Mouse (Mus musculus): ENCODE measurements around the gene Pparg.

Pparg gene

DNA sequence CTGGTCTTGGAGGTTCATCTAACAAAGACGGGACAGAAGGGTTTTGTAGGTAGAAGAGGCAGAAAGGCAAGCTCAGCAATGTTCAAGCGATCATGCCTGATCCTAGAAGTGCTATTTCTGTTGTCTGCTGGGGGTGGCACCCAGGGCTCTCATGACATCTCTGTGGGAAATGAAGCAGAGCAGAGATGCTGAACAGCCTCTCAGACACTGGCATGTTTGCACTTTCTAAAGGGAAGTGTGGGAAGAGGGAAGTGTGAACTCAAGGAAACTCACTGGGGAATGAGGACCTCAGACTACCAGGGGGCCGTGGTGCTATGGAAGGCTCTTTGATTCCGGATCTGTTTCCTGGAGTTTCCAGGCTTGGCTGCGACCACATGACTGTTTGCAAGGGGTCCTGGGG is 144.2 kb downstream of the Pparg start:
- DNase-seq (ENCODE audit: low spot score) = no peak

DNA sequence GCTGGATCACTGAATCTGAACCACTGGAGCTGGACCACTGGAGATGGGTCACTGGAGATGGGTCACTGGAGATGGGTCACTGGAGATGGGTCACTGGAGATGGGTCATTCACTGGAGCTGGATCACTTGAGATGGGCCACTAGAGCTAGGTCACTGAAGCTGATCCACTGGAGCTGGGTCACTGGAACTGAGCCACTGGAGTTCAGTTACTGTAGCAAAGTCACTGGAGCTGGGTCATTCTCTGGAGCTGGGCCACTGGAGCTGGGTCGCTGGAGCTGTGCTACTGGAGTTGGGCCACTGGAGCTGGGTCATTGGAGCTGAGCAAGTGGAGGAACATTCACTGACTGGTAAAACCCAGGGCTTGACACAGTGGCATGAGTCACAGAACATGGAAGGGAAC is 145.7 kb downstream of the Pparg start:
- DNase-seq (ENCODE audit: low spot score) = no peak

DNA sequence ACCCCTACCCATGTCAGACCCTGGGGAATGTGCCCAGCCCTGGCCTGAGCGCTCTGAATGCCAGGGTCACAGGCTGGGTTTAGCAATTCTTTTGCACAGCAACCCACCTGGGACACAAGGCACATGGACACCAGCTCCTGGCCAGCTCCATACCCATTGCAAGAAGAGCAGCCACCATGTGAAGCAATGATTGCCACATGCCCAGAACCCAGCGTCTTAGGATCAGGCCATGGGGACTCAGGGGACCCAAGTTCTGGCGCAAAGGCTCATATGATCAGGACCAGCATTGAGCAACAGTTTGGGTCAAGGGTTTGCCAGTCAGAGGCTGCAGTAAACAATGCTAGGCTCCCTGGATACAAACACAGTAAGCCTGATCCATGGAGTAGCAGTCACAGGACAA is 150.7 kb downstream of the Pparg start:
- DNase-seq (ENCODE audit: low spot score) = no peak

DNA sequence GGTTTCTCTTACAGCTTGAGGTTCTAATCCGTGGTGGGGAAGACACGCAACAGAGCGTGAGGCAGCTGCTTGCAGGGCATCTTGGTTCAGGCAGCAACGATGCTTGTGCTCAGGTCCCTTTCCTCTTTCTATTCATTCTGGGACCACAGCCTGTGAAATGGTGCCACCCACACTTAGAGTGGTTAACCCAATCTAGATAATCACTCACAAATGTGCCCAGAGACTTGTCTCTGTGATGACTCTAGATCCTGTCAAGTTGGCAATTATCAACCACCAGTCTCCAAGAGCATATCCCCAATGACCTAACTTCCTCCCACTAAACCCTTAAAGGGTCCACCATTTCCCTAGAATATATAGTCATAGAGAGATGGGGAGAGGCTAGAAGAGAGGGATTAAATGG is 152.5 kb downstream of the Pparg start:
- no peak for DNase-seq (ENCODE audit: low spot score)

DNA sequence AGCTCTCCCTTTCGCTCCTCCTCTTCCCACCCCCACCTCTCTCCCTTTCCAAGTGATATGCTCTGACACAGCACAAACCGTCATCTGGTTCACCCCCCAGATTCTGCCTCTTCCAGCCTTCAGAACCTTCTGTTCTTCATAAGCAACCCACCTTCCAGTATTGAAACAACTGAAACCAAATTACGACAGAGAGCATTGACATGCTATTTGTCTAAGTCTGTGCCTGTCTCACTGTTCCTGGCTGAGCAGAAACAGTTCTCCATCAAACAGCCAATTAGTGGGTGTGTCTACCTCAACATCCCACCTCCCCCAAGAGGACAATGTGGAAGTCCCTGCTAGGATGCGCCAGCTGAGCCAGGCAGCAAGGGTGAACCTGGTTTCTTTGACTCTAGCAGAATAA is 157.2 kb downstream of the Pparg start:
- no peak for DNase-seq (ENCODE audit: low spot score)

DNA sequence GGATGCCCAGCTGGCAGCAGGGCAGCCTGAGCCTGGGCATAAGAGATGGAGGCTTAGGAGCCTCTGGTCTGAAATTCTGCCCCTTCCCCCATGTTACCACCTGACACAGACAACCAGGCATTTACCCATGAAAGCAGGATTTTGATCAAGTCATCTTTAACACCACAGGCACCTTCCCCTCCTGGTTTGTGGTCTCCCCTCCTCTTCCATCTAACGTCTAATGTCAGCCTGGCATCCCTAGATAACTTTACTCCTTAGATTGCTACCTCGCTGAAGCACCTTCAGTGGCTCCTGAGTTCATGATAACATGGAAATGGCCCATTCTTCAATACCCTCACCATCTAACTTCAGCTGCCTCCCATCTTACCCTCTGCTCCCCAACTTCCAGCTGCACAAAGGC is 157.6 kb downstream of the Pparg start:
- DNase-seq (ENCODE audit: low spot score) = no peak

DNA sequence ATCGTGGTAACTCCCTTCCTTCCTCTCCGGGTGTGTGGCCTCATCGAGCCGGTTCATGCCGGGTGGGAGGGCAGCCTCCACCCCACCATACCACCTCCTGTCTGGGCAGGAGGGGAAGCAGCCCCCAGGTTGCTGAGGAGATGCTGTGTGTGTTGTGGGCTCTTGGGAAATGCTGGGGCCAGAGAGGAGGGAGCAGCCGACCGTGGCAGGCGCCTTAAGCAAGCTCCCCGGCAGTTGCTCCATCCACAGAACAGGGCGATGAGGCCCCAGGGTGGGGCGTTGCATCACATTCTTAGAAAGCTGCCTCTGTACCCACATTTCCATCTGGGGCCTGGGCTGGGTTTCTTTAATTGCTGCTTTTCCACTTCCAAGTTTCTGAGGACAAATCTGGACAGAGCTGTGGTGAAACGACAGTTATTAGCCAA is 158.5 kb downstream of the Pparg start:
- no peak for DNase-seq (ENCODE audit: low spot score)

DNA sequence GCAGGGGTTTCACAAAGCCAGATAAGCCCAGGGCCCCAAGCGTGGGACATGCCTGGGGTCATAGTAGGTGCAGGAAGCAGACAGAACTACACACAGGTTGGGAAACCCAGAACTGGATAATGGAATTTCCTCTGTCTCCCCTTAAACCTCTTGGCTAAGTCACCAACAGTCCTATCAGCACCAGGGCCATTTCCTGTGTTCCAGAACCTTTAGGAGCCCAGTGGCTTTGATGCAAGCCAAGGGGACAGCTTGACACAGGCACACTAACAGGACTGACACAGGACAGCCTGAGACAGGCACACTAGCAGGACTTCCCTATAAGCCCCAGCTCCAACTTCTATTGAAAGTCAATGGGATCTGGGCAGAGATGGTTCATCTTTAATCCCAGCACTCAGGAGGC is 161.2 kb downstream of the Pparg start:
- no peak for DNase-seq (ENCODE audit: low spot score)

DNA sequence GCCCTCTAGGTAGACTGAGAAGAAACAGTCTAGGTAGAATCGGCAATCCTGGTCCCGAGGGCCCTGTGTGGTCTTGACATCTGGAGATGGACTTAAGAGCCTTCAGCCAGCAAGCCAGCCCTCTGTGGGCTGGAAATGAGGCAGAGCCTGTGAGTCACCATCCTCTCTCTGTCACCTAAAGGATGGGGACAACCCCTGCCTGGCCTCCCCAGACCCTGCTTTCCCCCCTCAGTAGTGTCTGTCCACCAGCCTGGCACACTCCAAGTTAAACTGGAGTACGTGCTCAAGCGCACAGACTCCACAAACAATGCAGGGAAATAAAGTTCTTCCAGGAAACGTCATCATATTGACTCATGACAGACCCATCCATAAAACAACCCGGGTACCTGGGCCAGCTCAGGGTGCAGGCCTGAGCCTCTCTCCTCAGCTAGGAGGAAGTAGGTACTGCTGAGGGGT is 162.0 kb downstream of the Pparg start:
- no peak for DNase-seq (ENCODE audit: low spot score)

DNA sequence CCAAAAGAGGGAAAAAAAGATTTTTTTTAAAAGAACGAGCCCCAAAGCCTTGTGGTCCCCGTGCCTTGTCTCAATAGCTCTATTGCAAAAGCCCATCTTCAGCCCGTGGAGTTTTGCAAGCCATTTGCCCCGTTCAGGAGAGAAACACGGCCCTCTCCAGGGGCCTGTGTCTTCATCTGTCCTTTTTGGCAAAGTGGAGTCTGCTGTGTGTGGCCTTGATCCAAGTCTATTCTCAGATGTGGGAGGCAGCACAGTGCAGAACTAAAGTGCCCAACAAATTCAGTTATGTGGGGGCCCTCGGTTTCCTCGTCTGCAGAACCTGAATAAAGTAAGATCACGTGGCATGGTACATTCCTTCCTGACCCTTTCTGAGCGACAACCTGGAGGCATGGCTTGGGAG is 162.4 kb downstream of the Pparg start:
- DNase-seq (ENCODE audit: low spot score) = no peak

DNA sequence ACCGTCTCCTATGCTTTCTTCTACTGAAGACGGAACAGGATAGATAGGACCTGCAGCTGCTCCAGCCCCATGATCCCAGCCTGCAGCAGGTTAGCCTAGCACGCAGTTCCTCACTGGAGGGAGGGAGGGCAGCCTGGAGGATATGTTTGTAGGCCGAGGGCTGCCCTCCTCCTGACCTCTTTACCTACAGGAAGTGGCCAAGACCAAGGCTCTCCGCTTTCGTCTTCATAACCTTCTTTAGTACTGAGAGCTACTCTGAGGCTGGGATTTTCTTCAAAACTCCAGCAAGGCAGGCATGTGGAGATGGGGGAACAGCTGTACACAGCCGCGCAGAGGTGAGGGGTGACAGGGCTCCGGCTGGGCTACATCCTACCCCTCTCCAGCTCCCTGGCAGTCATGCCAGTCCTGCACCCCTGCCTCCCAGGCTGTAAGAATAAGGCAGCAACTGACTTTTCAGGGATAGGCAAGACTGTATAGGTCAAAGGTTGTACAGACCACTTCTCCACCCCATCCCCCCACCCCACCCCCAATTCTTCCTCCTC is 163.8 kb downstream of the Pparg start:
- DNase-seq (ENCODE audit: low spot score) = no peak

DNA sequence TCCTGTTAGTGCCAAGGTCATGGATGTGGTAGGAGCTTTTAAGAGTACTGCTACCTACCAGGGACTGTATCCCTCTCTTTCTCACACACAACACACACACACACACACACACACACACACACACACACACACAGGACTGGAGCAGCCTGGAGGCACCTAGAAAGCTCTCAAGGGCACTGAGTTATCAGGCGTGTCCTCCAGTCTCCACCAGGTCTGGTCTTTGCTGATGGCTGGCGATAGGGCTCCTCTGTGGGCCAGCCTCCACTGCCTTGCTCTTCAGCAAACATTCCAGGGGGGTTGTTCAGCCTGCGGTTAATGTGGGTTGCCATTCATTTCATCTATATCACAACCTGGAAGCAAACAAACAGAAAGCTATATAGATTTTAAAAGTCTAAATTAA is 166.7 kb downstream of the Pparg start:
- DNase-seq (ENCODE audit: low spot score) = no peak

DNA sequence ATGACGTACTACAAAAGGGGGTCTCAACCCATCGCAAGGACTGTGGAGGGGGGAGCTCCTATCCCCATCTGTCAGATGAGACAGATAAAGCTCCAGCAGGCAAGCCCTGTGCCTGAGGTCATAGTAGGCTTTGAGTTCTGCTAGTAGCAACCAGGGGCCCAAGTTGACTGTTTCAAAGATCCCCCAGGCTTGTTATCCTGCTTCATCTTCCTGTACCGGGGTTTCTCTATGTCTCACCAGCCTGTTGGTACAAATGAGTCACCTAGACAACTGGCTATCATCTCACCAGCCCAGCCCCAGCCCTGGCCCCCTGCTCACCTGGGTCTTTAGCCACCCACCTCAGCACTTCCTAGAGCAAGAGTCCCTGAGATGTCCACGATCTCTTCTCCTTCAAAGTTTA is 167.6 kb downstream of the Pparg start:
- DNase-seq (ENCODE audit: low spot score) = no peak

DNA sequence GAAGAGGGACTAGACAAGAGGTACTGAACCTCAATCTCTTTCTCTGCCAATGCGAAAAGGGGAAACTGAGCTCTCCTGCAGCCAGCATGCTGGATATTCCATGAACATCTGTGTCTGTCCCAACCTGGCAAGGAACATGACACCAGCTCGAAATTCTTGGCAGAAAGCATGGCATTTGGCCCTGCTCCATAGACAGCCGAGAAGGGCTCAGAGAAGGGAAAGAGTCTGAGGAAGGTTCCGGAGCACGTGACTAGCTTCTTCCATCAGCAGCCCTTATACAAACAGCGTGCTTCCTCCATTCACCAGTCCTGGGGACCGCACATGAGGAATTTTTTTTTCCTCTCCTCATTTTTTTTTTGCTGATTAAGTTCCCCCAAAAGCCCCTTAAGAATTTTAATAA is 173.9 kb downstream of the Pparg start:
- no peak for DNase-seq (ENCODE audit: low spot score)

DNA sequence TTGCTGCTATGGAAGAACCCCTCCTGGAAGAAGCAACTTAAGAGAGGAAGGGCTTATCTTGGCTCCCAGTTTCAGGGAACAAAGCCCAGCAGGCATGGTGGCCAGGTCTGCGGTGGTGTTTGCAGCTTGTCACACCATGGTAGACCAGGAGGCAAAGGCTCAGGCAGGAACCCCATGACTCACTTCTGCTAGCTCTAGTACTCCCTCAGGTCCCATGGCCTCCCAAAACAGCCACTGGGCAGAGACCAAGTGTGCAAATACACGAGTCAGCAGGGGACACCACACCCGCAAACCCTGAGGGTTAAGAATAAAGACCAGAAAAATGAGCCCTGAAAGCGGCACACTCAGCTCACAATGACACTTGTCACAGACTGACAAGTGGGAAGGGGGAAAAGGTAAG is 175.4 kb downstream of the Pparg start:
- no peak for DNase-seq (ENCODE audit: low spot score)

DNA sequence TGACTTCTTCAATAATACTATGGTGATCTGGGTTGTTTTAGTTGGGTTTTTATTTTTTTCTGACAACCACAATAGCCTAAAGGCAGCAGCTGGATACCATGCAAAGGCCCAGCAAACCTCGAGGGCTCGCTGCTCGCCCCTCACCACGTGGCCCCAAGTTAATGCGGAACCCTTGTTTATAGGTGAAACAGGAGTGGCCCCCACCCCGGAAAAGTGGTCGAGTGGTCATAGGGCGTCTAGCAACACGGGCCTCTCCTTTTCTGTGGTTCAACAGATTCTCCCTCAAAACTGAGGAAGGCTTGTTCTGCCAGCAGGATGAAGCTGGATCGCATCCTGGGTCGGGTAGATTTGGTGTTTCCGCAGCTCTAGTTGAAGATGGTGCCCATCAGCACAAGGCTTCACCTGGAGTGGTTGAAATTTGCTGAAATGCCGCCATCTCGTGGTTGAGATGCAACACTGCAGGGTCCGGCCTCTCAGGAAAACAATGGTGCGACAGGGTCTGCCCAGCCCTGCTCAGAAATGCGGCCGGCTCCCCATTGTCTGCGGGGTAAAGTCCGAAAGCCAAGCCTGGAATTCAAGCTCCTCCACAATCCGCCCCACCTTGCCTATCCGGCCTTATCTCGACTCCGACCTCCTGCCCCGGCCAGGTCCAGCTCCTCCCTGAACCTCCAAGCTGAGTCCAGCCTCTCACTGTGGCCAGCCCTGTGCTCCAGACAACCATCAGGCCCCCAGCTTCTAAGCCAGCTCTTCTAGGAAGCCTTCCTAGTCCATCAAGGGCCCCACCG is 178.1 kb downstream of the Pparg start:
- DNase-seq (ENCODE audit: low spot score) = peak; percentile 82
